Mouse (Mus musculus): ENCODE results near the gene Prss45. TPM values are rescaled to one million over a fixed set of nuclear protein-coding genes. Genes with fewer than 3 reads are reported as not detected.
A peak's percentile ranks its signal among the peaks of the same experiment; 100 is the strongest.

Prss45 gene
- total and polyA plus RNA-seq, 3 experiments, result not detected

DNA sequence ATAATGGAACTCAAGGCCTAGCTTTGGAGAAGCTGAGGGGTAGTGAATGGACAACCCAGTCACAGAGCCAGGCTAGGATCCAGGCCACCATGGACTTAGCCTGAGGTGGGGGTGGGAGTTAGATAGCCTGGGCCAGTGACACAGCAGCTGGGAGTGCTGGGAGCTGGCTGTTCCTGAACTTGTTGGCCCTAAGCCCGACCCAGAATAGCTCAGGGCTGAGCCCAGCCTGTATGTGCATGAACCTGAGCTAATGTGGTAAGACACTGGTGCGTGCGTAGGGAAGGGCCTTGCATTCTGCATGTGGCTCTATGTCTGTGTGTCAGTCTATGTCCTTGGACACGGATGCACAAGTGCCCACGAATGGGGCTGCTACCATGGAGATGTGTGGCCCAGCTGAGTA is 43.5 kb downstream of the Prss45 start:
- Histone ChIP-seq H3K79me2 (replicated peaks; ENCODE audit: control insufficient read depth, extremely low read depth, insufficient read depth, poor library complexity, severe bottlenecking) (no peaks in the 10 kb centered on the region), H3K27ac (ENCODE audit: insufficient read depth, low read depth) (no peak overlapping the region), H3K27me3 (replicated peaks) (peaks cover 28% of the 10 kb centered on the region), H3K4me1 (ENCODE audit: control insufficient read depth in 1 of 2, insufficient read depth in 2 of 2) (no peaks in the 10 kb centered on the region), H3K36me3 (replicated peaks in 1 of 2; ENCODE audit: control insufficient read depth in 1 of 2, insufficient read depth in 1 of 2, low read length in 1 of 2) (no peaks in the 10 kb centered on the region), H3K4me2 (ENCODE audit: insufficient read depth, low read depth, poor library complexity, severe bottlenecking) (no peak overlapping the region), H3K4me3 (replicated peaks in 1 of 3; ENCODE audit: low read depth in 2 of 3, low read length in 2 of 3, poor library complexity in 1 of 3) (no peak overlapping the region), H3K9ac (ENCODE audit: insufficient read depth, low read depth) (no peak overlapping the region), H3K9me3 (replicated peaks; ENCODE audit: low read length) (no peaks in the 10 kb centered on the region)
- no peak for TF ChIP-seq MAX (IDR thresholded peaks at IDR 0.05; ENCODE audit: low read length)
- no peak for TF ChIP-seq TBP (conservative IDR thresholded peaks at IDR 0.05; ENCODE audit: low read depth, low read length)
- no peak for TF ChIP-seq SIN3A (IDR thresholded peaks at IDR 0.05; ENCODE audit: low read length)
- no peak for TF ChIP-seq ZKSCAN1 (IDR thresholded peaks at IDR 0.05; ENCODE audit: borderline replicate concordance, low read depth, low read length)
- TF ChIP-seq MYC (IDR thresholded peaks at IDR 0.05; ENCODE audit: low read depth, low read length), result no peak
- no peak for TF ChIP-seq ZMIZ1 (IDR thresholded peaks at IDR 0.05; ENCODE audit: low read depth, low read length)
- no peak for TF ChIP-seq HCFC1 (IDR thresholded peaks at IDR 0.05; ENCODE audit: low read depth, low read length)
- TF ChIP-seq ETS1 (conservative IDR thresholded peaks at IDR 0.05; ENCODE audit: low read depth, low read length), result no peak
- TF ChIP-seq KAT2A (IDR thresholded peaks at IDR 0.05; ENCODE audit: insufficient replicate concordance, low read length), result no peak
- TF ChIP-seq USF1 (IDR thresholded peaks at IDR 0.05; ENCODE audit: low read depth, low read length), result no peak
- TF ChIP-seq ZC3H11A (IDR thresholded peaks at IDR 0.05; ENCODE audit: low read depth, low read length), result no peak
- no peak for TF ChIP-seq POLR2A (IDR thresholded peaks at IDR 0.05; ENCODE audit: low read depth, low read length)
- TF ChIP-seq TCF12 (IDR thresholded peaks at IDR 0.05; ENCODE audit: low read depth, low read length), result no peak
- TF ChIP-seq CTCF (conservative IDR thresholded peaks at IDR 0.05 in 1 of 2, IDR thresholded peaks at IDR 0.05 in 1 of 2; ENCODE audit: low read depth in 2 of 2, low read length in 2 of 2), result no peak
- no peak for TF ChIP-seq RCOR1 (conservative IDR thresholded peaks at IDR 0.05; ENCODE audit: low read depth, low read length)
- no peak for TF ChIP-seq UBTF (IDR thresholded peaks at IDR 0.05; ENCODE audit: low read depth, low read length)
- TF ChIP-seq ELF1 (IDR thresholded peaks at IDR 0.05; ENCODE audit: low read depth, low read length), result no peak
- TF ChIP-seq ZNF384 (IDR thresholded peaks at IDR 0.05; ENCODE audit: low read depth, low read length), result no peak
- TF ChIP-seq JUN (IDR thresholded peaks at IDR 0.05; ENCODE audit: insufficient read depth, low read depth, low read length), result no peak
- TF ChIP-seq POLR2AphosphoS2 (IDR thresholded peaks at IDR 0.05; ENCODE audit: low read depth, low read length), result no peak
- in situ Hi-C loops (cut with MboI; ENCODE audit: low pct_ligation_motif_present, low pct_unique_long_range_greater_than_20kb, low sequenced_read_pairs), result loop anchor here (5.0 kb wide), 1 partner anchor 151 kb away; no protein-coding TSS in a partner anchor
- dilution Hi-C loops (cut with MboI; ENCODE audit: extremely low pct_ligation_motif_present, extremely low pct_unique_long_range_greater_than_20kb, low sequenced_read_pairs), result no loop called here
- no peak for DNase-seq (ENCODE audit: extremely low read depth)

DNA sequence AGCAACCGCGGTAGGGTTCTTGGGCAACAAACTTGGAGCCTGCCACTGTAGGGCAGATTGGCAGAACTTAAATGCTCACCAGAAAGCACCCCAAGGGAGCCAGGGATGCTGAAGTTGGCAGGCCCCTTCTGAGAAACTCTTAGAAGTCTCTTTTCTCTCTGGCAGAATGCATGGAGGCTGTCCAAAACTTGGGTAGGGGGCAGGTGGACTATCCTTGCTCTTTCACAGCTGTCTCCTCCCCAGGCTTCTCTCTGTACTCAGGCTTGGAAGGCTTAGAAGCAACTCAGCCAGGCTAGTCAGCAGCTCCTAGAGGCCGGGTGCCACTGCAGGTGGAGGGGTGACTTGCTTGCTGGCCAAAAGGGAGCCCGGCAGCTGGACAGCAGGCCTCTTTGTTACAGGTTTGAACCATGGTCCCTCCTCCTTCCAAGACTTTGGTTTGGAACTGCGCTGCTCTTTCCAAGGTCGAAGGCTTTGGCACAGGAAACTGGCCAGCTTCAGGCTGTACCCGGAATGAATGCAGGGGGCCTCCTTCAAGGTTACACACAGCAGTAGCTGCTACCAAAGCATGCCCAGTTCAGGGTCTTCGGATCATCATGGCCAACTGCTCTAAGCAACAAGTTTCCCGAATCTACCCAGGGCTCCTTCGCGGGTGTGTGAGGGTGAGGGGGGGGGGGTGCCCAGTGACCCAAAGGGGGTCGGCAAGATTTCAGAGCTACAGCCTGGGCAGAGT is 45.0 kb downstream of the Prss45 start, which contains the start of gene Als2cl:
TSS of gene Als2cl (plus strand) at position 680 of the 730 bp plus-strand sequence.
- no peaks in the 10 kb centered on the region for H3K36me3 ChIP-seq (replicated peaks in 1 of 2; ENCODE audit: control insufficient read depth in 1 of 2, insufficient read depth in 1 of 2, low read length in 1 of 2)
- no peak for DNase-seq (ENCODE audit: extremely low read depth)
- no peak within 1 kb of the TSS for H3K9ac ChIP-seq (ENCODE audit: insufficient read depth, low read depth)
- dilution Hi-C loops (cut with MboI; ENCODE audit: extremely low pct_ligation_motif_present, extremely low pct_unique_long_range_greater_than_20kb, low sequenced_read_pairs), result no loop called here
- H3K27ac ChIP-seq (ENCODE audit: insufficient read depth, low read depth), result no peak within 1 kb of the TSS
- H3K4me1 ChIP-seq (ENCODE audit: control insufficient read depth in 1 of 2, insufficient read depth in 2 of 2), result no peaks in the 10 kb centered on the region
- no peaks in the 10 kb centered on the region for H3K79me2 ChIP-seq (replicated peaks; ENCODE audit: control insufficient read depth, extremely low read depth, insufficient read depth, poor library complexity, severe bottlenecking)
- in situ Hi-C loops (cut with MboI; ENCODE audit: low pct_ligation_motif_present, low pct_unique_long_range_greater_than_20kb, low sequenced_read_pairs), result loop anchor here (5.0 kb wide), 1 partner anchor 152 kb away; no protein-coding TSS in a partner anchor
- peak within 1 kb of the TSS; percentile 38; the same call in 1 of the 2 replicates for H3K4me2 ChIP-seq (ENCODE audit: insufficient read depth, low read depth, poor library complexity, severe bottlenecking)
- TF ChIP-seq ZNF384 (IDR thresholded peaks at IDR 0.05; ENCODE audit: low read depth, low read length), result no peak
- TF ChIP-seq POLR2AphosphoS2 (IDR thresholded peaks at IDR 0.05; ENCODE audit: low read depth, low read length), result no peak
- TF ChIP-seq KAT2A (IDR thresholded peaks at IDR 0.05; ENCODE audit: insufficient replicate concordance, low read length), result no peak
- no peak for TF ChIP-seq ZC3H11A (IDR thresholded peaks at IDR 0.05; ENCODE audit: low read depth, low read length)
- H3K27me3 ChIP-seq (replicated peaks), result peaks cover 28% of the 10 kb centered on the region
- no peaks in the 10 kb centered on the region for H3K9me3 ChIP-seq (replicated peaks; ENCODE audit: low read length)
- H3K4me3 ChIP-seq (replicated peaks in 1 of 3; ENCODE audit: low read depth in 2 of 3, low read length in 2 of 3, poor library complexity in 1 of 3), result peak within 1 kb of the TSS in 1 of 3 experiments; percentile 29

All from CH12.LX (cell line).